Mouse (Mus musculus): ENCODE measurements at regions not wholly inside any gene's neighbourhood (a gene's known extent, or its start where the extent isn't known, plus 50 kb on each side); places are given as distances from the start of the nearest gene placed in this dataset.

GRCm38 (mm10) chr8:115626396-115627136 is 81.0 kb downstream of the Maf start:
- no peak for DNase-seq

- no peak for DNase-seq
Observed at GRCm38 (mm10) chr8:115625072-115625471, 82.5 kb downstream of the Maf start.

GRCm38 (mm10) chr8:115618049-115618760 is 89.4 kb downstream of the Maf start:
- peak; percentile 30 for DNase-seq

GRCm38 (mm10) chr8:115616871-115617605 is 90.6 kb downstream of the Maf start:
- DNase-seq: peak; percentile 45

- no peak for DNase-seq
Observed at GRCm38 (mm10) chr8:115613946-115614584, 93.5 kb downstream of the Maf start.

GRCm38 (mm10) chr8:115612119-115612518 is 95.5 kb downstream of the Maf start:
- DNase-seq: no peak

GRCm38 (mm10) chr8:115599771-115600170 is 107.8 kb downstream of the Maf start:
- DNase-seq: no peak

GRCm38 (mm10) chr8:115597226-115597953 is 110.2 kb downstream of the Maf start:
- peak; percentile 16 for DNase-seq

- no peak for DNase-seq
Observed at GRCm38 (mm10) chr8:115589721-115590120, 117.9 kb downstream of the Maf start.

GRCm38 (mm10) chr8:115589076-115589475 is 118.5 kb downstream of the Maf start:
- no peak for DNase-seq

- DNase-seq: no peak
Observed at GRCm38 (mm10) chr8:115584311-115584907, 123.2 kb downstream of the Maf start.

GRCm38 (mm10) chr8:115583221-115583620 is 124.4 kb downstream of the Maf start:
- no peak for DNase-seq

GRCm38 (mm10) chr8:115581940-115582517 is 125.6 kb downstream of the Maf start:
- DNase-seq: no peak

GRCm38 (mm10) chr8:115568394-115568793 is 139.2 kb downstream of the Maf start:
- DNase-seq: no peak

- no peak for DNase-seq
Observed at GRCm38 (mm10) chr8:115565768-115566167, 141.8 kb downstream of the Maf start.

- no peak for DNase-seq
Observed at GRCm38 (mm10) chr8:115562362-115562761, 145.2 kb downstream of the Maf start.

GRCm38 (mm10) chr8:115560985-115561916 is 146.3 kb downstream of the Maf start:
- DNase-seq: no peak

GRCm38 (mm10) chr8:115555452-115555851 is 152.1 kb downstream of the Maf start:
- no peak for DNase-seq

- no peak for DNase-seq
Observed at GRCm38 (mm10) chr8:115554185-115554584, 153.4 kb downstream of the Maf start.

- no peak for DNase-seq
Observed at GRCm38 (mm10) chr8:115551262-115551661, 156.3 kb downstream of the Maf start.

Data from adrenal gland, postnatal 10 days (tissue).